Mouse (Mus musculus): Measurements from ENCODE around the gene Phldb3.

DNA sequence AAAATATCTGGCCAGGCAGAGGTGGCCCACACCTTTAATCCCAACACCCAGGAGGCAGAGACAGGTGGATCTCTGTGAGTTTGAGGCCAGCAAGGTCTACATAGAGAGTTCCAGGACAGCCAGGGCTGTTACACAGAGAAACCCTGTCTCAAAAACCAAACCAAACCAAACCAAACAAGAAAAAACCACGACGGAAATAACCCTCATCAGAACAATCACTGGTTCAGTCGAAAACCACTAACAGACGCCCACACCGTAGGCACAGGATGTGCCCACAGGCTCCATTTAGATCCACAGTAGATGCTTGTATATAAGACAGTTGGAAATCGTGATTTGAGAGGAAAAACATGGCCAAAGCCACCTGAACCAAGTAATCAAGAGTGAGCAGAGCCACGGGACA is 34.4 kb downstream of the Phldb3 start:
- TF ChIP-seq EP300 (IDR thresholded peaks at IDR 0.05): no peak
- no peak for TF ChIP-seq CTCF (IDR thresholded peaks at IDR 0.05)

Measured in lung, postnatal 0 days (tissue).